Mouse (Mus musculus) lung, adult 2 months (tissue): ENCODE data around the gene E130208F15Rik.

ENCODE experiments used
- CTCF ChIP-seq: fragments of 200-500 bp; IDR thresholded peaks from 2 replicates; pipeline ENCODE4 v1.5.1; 2011; ENCODE audit warnings: mild to moderate bottlenecking, low read length, control low read depth; ENCODE audit not compliant: insufficient read depth
- POLR2A ChIP-seq: fragments of 200-500 bp; IDR thresholded peaks from 2 replicates; pipeline ENCODE4 v1.6.1; 2011; ENCODE audit warnings: low read depth, mild to moderate bottlenecking, control low read depth, low read length, borderline replicate concordance; ENCODE audit errors: extremely low read depth

GRCm38 (mm10) chr7:30326427-30326826 is 4.9 kb downstream of the E130208F15Rik start:
- no peak for TF ChIP-seq POLR2A
- TF ChIP-seq CTCF = no peak
